Mouse (Mus musculus): Measurements from ENCODE around the gene Plxnd1.

GRCm38 (mm10) chr6:116004716-116005115 is 9.9 kb upstream of the Plxnd1 start:
- TF ChIP-seq CTCF (IDR thresholded peaks at IDR 0.05; ENCODE audit: borderline replicate concordance, insufficient read depth, low read length) (no peak), POLR2A (IDR thresholded peaks at IDR 0.05; ENCODE audit: low read depth, low read length) (no peak)
